ENCODE assay signal across 7 mouse cellular contexts in genomic region chr1:34011051-34011677, GRCm38 (mm10).
DNase-seq lines count a peak whose midpoint lies in the region; ATAC-seq lines count a peak whose summit lies in the region.

No protein-coding gene starts in this region.

- WGBS in limb, embryonic 15.5 days = 2% methylated on average over 45 of the region's 47 CpGs
- 1% methylated on average over 45 of the region's 47 CpGs for WGBS in midbrain, embryonic 15.5 days

- H3K4me3 ChIP-seq in limb, embryonic 15.5 days = peak overlapping the region; percentile 74
- H3K4me3 ChIP-seq in midbrain, embryonic 15.5 days = peak overlapping the region; percentile 87

- H3K36me3 ChIP-seq in limb, embryonic 15.5 days = no peaks in the 10 kb centered on the region
- H3K36me3 ChIP-seq in midbrain, embryonic 15.5 days (replicated peaks) = no peaks in the 10 kb centered on the region

- H3K4me1 ChIP-seq in limb, embryonic 15.5 days = peaks cover 26% of the 10 kb centered on the region
- peaks cover 51% of the 10 kb centered on the region for H3K4me1 ChIP-seq in midbrain, embryonic 15.5 days

- peak overlapping the region; percentile 92 for H3K4me2 ChIP-seq in limb, embryonic 15.5 days
- H3K4me2 ChIP-seq in midbrain, embryonic 15.5 days = peak overlapping the region; percentile 68

- peak; percentile 83 for DNase-seq in adrenal gland, postnatal 10 days
- peak; percentile 84 for DNase-seq in embryo, embryonic 11 days
- DNase-seq in heart, adult 18-20 months = peak; percentile 82 to 86
- DNase-seq in kidney, adult 11 months = peak; percentile 20
- DNase-seq in spleen, postnatal 10 days (ENCODE audit: low spot score in 2 of 2) = peak; percentile 16 to 45

- peak overlapping the region; percentile 65 for H3K9ac ChIP-seq in limb, embryonic 15.5 days
- peak overlapping the region; percentile 90 for H3K9ac ChIP-seq in midbrain, embryonic 15.5 days

- no peaks in the 10 kb centered on the region; the same call in 1 of the 2 replicates for H3K27me3 ChIP-seq in limb, embryonic 15.5 days
- no peaks in the 10 kb centered on the region for H3K27me3 ChIP-seq in midbrain, embryonic 15.5 days (replicated peaks)

- no peaks in the 10 kb centered on the region for H3K9me3 ChIP-seq in limb, embryonic 15.5 days
- H3K9me3 ChIP-seq in midbrain, embryonic 15.5 days = no peaks in the 10 kb centered on the region

- 0 out of 2 replicates have a peak overlapping the region, but pooled peaks have one; percentile 38 for H3K27ac ChIP-seq in limb, embryonic 15.5 days
- H3K27ac ChIP-seq in midbrain, embryonic 15.5 days = peak overlapping the region; percentile 77

- ATAC-seq in limb, embryonic 15.5 days (ENCODE audit: insufficient number of reproducible peaks, low FRiP score, low TSS enrichment, low read depth) = peak; percentile 82
- peak; percentile 86 for ATAC-seq in midbrain, embryonic 15.5 days (replicated peaks)

Comparison
In these comparisons a context has a peak if more than half of its experiments do, and no peak if none do; other contexts are left out.
1. Peak in every context shown above with its lines: DNase-seq, ATAC-seq, H3K4me3 ChIP-seq and H3K27ac ChIP-seq.
2. DNase-seq: peak in every context shown above with its lines; median percentile 84 in embryo, embryonic 11 days; 84 in heart, adult 18-20 months; 83 in adrenal gland, postnatal 10 days; 30 in spleen, postnatal 10 days; 20 in kidney, adult 11 months.